Mouse (Mus musculus): ENCODE measurements around the gene Zfp217.

Zfp217 gene

GRCm38 (mm10) chr2:170101932-170102331 is 46.0 kb downstream of the Zfp217 start:
- DNase-seq (ENCODE audit: low spot score in 2 of 2), result no peak

- peak; percentile 89 to 98 for DNase-seq (ENCODE audit: low spot score in 2 of 2)
Measured at GRCm38 (mm10) chr2:170101132-170101531, 46.8 kb downstream of the Zfp217 start.

DNA sequence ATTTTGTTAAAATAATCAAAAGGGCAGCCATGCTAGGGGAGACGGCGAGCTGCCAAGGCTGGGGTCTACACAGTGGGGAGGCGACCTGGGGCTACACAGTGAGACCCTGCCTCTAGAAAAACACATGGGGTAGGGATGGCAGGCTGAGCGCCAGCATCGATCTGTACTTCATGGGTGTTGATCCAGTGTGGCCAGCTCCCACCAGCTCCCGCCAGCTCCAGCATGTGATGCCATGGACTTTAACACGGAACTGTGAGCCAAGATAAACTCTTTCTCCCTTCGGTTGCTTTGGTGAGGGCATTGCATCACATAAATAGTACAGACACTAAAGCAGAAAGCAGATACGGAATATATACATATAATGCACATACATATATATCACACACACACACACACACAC is 53.0 kb downstream of the Zfp217 start:
- DNase-seq (ENCODE audit: low spot score in 2 of 2), result no peak

DNA sequence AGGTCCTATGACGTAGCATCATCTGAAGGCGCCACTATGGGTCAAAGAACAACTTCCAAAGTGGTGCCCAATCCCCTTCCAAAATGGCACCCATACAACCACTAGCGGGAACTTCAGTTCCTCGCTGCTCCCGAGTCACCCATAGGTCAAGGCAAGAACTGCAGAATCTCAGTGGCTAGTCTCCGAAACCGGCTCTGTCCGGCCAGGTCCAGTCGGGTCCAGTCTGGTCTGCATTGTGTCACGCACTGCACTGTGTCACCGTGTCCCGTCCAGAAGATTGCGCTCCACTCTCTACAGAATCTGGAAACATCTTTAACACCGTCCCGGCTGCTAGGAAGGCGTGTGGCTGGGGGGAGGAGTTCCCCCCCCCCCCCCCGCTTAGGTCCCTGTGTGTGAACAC is 53.7 kb downstream of the Zfp217 start:
- DNase-seq (ENCODE audit: low spot score in 2 of 2), result no peak

DNA sequence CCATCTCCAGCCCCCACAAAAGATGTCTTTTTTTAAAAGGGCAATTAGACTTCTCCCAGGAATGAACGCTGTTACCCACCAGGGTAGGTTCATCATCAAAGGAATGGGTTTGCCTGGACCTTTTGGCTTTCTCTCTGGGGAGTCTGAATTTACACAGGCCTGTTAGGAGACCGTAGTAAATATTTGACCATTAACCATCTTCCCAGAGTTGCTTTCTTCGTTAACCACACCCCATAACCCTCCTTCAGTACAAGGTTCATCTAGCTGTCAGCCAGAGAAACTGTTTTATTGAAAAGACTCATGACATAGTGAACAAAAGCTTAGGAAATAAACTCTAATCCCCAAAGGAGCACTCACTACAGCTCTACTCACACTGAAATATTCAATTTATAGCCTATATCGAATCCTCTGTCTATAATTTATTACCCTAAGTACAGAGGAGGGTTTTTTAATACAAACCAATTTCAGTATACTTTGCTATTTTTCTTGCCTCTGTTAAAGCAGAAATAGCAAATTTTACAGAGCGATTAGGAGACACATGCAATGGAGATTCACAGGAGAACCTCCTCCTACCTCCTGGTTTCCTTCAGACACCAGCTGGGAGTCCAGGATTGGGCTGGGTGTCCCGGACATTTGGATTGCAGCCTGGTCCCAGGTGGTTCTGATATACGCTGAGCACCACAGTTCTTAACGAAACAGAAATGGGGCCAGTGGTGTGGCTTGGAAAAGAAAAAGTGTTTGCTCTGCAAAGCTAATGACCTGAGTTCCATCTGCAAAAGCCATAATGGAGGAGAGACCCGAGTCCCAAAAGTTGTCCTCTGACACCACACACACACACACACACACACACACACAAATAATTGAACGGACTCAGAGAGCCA is 56.1 kb downstream of the Zfp217 start:
- DNase-seq (ENCODE audit: low spot score in 2 of 2), result no peak

DNA sequence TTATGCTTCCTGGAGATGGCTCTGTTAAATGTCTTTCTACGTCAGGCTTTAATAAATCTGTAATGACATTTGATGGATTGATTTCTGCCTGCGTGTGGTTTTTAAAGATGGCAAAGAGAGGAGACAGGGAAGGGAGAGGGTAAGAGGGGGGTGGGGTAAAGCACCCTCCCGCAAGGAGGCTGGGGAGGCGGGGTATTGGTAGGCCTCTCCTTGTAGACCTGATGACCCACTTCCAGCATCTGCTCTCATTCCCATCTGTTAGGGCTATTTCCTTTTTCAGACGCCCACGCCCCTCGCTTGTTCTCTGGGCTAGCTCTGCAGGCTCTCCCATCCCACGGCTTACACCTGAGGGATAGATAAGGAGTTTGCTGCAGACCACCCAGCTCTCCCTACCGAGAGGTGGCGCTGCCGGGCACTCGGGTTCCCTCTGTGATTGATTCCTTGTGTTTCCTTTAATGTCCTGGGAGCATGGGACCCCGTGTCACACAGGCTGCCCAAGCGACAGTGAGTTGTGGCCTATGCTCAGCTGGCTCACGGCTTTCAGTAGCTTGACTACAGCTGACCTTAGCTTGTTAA is 69.4 kb downstream of the Zfp217 start:
- DNase-seq (ENCODE audit: low spot score in 2 of 2), result peak; percentile 12 to 14

GRCm38 (mm10) chr2:170078041-170078440 is 69.9 kb downstream of the Zfp217 start:
- DNase-seq (ENCODE audit: low spot score in 2 of 2), result no peak

GRCm38 (mm10) chr2:170076941-170077490 is 70.9 kb downstream of the Zfp217 start:
- DNase-seq (ENCODE audit: low spot score in 2 of 2), result no peak

GRCm38 (mm10) chr2:170070641-170071241 is 77.2 kb downstream of the Zfp217 start:
- DNase-seq (ENCODE audit: low spot score in 2 of 2), result no peak

DNA sequence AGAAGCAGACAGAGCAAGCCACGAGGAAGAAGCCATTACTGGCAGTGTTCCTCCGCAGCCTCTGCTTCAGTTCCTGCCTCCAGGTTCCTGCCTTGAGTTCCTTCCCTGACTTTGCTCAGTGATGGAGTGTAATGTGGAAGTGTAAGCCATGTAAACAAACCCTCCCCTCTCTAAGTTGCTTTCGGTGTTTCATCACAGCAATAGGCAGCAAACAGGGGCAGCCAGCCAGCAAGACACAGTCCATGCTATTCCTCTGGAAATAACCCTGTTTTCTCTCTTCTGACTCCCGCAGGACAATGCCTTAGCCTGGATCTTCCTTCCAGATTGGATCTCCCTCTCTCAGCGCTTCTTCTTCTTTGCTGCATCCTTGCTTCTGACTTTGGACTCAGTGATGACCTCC is 77.9 kb downstream of the Zfp217 start:
- no peak for DNase-seq (ENCODE audit: low spot score in 2 of 2)

DNA sequence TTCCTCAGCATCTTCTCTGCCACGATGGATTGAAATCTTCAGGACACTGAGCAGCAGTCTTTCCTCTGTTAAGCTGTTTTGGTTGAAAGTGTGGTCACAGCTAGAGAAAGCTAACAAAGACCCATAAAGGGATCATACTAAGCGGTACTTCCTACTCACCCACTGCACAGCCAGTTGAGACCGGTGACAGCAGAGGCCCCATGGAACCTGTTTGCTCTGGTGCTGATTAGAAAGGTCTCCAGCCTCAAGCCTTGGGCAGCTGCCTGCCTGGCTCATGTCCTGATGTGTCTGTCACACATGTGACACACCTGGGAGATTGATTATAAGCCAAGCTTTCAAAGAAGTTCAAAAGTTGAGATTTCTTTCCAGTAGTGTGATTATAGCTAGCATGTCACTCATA is 85.5 kb downstream of the Zfp217 start:
- DNase-seq (ENCODE audit: low spot score in 2 of 2), result no peak

- DNase-seq (ENCODE audit: low spot score in 2 of 2), result no peak
Measured at GRCm38 (mm10) chr2:170060066-170060465, 87.8 kb downstream of the Zfp217 start.

DNA sequence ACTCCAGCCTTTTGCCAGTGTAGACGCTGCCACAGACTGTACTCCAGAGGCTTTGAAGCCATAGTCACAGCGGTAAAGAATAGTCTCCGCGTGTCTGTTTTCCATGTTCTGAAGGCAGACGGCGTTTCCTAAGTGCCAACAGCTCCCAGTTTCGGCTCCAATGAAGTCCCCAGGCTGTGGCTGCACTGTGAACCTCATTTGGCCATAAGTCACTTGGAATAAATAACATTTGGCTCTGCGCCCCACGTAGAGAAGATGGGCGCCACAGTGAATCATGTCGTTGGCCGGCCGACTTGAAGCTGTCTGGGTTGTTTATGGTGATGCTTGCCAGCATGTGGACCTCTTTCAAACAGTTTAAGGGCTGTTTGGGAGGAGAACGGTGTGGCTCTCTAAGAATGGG is 89.1 kb downstream of the Zfp217 start:
- DNase-seq (ENCODE audit: low spot score in 2 of 2), result no peak

Measured in right cerebral cortex, adult 2 months (tissue).